Mouse (Mus musculus) c-Kit-positive CD71-positive TER-119-positive erythroid progenitor cells, embryonic 14.5 days (primary cell): Measurements from ENCODE around the gene Slc37a4.
"Not testable (repeated sequence)": the region's sequence is repeated elsewhere in the genome, so short reads cannot be mapped to it uniquely, and the experiment has no call there.

Source experiments
- DNase-seq: peaks from one replicate; pipeline ENCODE4 v3.0.0-alpha.2; 2013; ENCODE audit warnings: low spot score

The Slc37a4 gene

GRCm38 (mm10) chr9:44396684-44397411 is at the start of gene Slc37a4:
Gene Slc37a4, plus strand, starts transcription at chr9:44396852.
- DNase-seq = peak; percentile 95

DNA sequence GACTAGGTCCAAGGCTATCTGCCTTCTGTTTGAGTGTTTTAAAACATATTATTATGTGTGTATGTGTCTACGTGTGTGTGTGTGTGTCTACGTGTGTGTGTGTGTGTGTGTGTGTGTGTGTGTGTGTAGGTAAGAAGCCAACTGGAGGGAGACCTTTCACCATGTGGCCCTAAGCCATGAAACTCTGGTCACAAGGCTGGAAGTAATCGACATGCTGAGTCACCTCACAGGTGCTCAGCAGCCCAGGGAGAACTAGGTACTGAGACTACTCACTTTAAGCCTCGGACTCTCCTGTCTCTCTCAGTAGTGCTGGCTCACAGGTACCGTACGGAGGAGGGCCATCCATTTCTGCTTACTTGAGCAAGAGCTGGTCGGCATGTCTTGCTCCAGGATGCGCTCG is 49.5 kb upstream of the Slc37a4 start:
- DNase-seq = no peak

- DNase-seq = no peak
Observed at GRCm38 (mm10) chr9:44347621-44348020, 49.0 kb upstream of the Slc37a4 start.

DNA sequence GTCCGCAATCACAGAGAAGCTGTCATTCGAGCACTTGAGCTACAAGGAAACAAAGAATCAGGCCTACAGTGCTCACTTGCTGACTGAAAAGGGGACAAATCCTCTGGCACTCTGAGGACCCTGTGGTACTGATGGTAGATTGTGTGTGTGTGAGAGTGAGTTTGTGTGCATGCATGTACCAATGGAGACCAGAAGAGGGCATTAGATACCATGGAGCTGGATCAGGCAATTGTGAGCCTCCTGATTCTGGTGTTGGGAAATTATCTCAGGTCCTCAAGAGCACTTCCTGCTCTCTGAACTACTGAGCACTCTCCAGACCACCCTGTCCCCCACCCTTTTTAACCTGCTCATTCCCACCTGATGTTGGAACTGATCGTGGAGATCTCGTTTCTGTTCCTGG is 48.1 kb upstream of the Slc37a4 start:
- DNase-seq = no peak

GRCm38 (mm10) chr9:44351396-44351795 is 45.3 kb upstream of the Slc37a4 start:
- DNase-seq = no peak

GRCm38 (mm10) chr9:44352337-44352736 is 44.3 kb upstream of the Slc37a4 start:
- DNase-seq = no peak

GRCm38 (mm10) chr9:44353142-44353541 is 43.5 kb upstream of the Slc37a4 start:
- DNase-seq = no peak

DNA sequence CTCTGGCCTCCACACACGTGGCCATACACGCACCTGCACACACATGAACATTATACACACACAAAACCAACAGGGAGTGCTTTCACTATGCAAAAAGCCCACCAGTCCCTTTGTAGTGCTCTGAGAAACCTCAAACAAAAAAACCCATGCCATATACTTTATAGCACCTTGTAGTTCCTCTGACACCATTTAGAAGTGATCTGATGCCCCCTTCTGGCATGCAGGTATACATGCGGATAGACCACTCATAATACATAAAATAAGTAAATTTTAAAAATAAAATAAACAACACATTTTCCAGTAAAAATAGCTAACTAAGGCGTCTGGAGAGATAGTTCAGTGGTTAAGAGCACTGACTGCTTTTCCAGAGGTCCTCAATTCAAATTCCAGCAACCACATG is 39.4 kb upstream of the Slc37a4 start:
- DNase-seq = peak; percentile 59

DNA sequence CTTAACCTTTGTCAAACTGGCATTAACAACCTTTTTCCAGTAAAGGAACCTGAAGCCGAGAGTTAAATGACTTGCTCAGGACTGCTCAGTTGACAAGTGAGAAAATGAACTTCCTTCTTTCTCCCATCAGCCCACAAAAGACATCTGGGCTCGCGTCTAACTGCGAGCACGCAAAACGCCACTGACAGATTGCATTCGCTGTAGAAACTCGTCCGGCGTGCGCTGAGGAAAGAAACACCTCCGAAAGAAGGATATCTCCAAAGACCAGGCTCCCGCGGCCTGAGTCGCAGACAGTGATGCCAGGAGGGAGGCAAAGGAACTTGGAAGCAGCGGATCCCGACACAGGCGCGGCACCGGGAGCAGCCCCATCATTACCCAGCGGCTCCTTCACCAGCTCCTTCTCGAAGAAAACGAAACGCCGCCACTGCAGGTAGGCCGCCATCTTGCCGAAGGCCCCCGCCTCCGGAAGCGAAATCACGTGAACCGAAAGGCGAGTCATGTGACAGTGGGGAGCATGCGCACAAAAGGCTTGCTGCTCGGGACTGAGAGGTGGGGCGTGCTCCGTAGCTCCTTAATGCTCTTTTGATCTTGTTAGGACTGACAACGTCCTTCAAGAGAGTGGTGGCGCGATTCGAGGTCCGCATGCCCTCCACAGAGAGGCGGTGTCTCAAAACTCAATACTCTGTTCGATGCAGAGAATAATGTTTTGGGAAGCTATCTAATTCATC is 35.3 kb upstream of the Slc37a4 start, which contains the start of gene Vps11:
TSS of gene Vps11 (minus strand) at position 481 of the 728 bp plus-strand sequence.
- peak; percentile 98 for DNase-seq

GRCm38 (mm10) chr9:44361931-44362330 is 34.7 kb upstream of the Slc37a4 start:
- DNase-seq = not testable (repeated sequence)

- no peak for DNase-seq
Observed at GRCm38 (mm10) chr9:44364480-44364879, 32.2 kb upstream of the Slc37a4 start.

- DNase-seq = no peak
Observed at GRCm38 (mm10) chr9:44373386-44373785, 23.3 kb upstream of the Slc37a4 start.

- DNase-seq = no peak
Observed at GRCm38 (mm10) chr9:44376141-44376540, 20.5 kb upstream of the Slc37a4 start.

- DNase-seq = not testable (repeated sequence)
Observed at GRCm38 (mm10) chr9:44377335-44377734, 19.3 kb upstream of the Slc37a4 start.

GRCm38 (mm10) chr9:44378153-44378730 is 18.4 kb upstream of the Slc37a4 start:
- DNase-seq = peak; percentile 23

GRCm38 (mm10) chr9:44379054-44379834 is 17.4 kb upstream of the Slc37a4 start, which contains the start of gene Hyou1:
Gene Hyou1, plus strand, starts transcription at chr9:44379490.
- DNase-seq = peak; percentile 96

- no peak for DNase-seq
Observed at GRCm38 (mm10) chr9:44379862-44380261, 16.8 kb upstream of the Slc37a4 start.

DNA sequence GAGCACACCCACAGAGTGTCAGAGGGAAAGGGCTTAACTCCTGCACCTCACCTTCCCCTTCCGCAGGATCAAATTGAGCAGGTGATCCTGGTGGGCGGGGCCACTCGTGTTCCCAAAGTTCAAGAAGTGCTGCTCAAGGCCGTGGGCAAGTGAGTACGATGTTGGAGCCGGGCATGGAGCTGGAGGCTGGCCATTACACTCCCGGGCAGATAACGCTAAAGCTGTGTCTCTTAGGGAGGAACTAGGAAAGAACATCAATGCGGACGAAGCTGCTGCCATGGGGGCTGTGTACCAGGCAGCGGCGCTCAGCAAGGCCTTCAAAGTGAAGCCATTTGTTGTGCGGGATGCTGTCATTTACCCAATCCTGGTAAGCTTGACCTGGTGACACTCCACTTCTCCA is 12.1 kb upstream of the Slc37a4 start:
- no peak for DNase-seq

GRCm38 (mm10) chr9:44387221-44387620 is 9.4 kb upstream of the Slc37a4 start:
- no peak for DNase-seq

DNA sequence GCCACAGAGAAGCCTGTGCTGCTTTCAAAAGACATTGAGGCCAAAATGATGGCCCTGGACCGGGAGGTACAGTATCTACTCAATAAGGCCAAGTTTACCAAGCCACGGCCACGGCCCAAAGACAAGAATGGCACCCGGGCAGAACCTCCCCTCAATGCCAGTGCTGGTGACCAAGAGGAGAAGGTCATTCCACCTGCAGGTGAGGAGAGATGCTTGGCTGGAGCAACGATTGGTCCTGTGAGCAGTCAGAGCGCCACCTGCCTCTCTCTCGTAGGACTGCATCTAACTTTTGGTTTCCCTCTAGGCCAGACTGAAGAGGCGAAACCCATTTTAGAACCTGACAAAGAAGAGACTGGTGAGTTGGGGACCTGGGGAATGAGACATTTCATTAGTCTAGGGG is 7.4 kb upstream of the Slc37a4 start:
- peak; percentile 44 for DNase-seq

DNA sequence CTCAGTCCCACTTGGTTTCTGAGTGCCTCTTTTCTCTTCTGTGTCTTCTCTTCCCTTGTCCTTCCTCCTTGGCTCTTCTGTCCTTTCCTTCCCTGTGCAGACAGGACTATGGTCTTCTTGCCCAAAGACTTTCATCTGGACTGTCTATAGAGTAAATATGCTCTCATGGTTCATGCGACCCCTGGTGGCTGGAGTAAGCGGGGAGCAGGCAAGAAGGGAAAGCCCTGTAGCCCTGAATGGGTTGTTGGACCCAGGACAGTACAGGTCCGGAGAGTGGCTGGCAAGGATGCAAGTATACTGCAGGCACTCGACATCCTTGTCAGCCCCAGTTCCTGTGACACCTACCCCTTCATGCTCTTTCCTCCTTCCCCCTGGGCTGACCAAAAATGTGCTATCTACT is 5.2 kb upstream of the Slc37a4 start:
- peak; percentile 60 for DNase-seq

- no peak for DNase-seq
Observed at GRCm38 (mm10) chr9:44398087-44398486, 1.4 kb downstream of the Slc37a4 start.
